Mouse (Mus musculus) megakaryocyte-erythroid progenitor cell, adult 5-6 weeks (primary cell): Measurements from ENCODE around the gene Prkg2. TPM values are rescaled to one million over a fixed set of nuclear protein-coding genes. Genes with fewer than 3 reads are reported as not detected.

Experiments
- ATAC-seq: replicated peaks from 2 replicates; pipeline ENCODE4 v1.8.0; 2016; ENCODE audit warnings: mild to moderate bottlenecking, inconsistent platforms; ENCODE audit not compliant: severe bottlenecking, poor library complexity, low FRiP score, low TSS enrichment
- total RNA-seq, 2 experiments: library from RNA; stranded (forward) in 1 of 2; stranded (reverse) in 1 of 2; fragments of 200-1000, 215-1000 nt in 1 of 2; fragments of >200 nt in 1 of 2; fragmentation: Nextera tagmentation in 1 of 2; gene quantifications; 2 replicates each; pipeline ENCODE4 v1.2.3; 2014 to 2017

Prkg2 gene
- total RNA-seq, 2 experiments from 2014 or later, result not detected

DNA sequence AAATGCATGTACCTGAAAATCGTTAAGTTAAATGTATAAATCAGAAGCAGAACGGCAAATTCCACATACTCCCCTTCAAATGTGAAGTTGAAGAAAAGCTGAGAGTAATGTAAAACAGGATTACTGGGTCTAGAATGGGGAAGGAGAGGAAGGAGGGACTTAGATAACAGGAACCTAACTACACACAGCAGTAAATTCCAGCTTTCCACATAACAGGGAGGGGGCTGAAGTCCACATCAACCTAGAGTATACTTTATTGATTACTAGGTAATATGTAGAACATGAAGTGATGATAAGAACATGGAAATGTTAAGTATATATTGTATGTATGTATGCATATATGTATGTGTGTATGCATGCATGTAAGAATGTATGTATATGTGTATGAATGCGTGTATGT lies 114.2 kb downstream of the Prkg2 start:
- ATAC-seq, result no peak

GRCm38 (mm10) chr5:98921608-98922007 lies 115.5 kb downstream of the Prkg2 start:
- no peak for ATAC-seq

DNA sequence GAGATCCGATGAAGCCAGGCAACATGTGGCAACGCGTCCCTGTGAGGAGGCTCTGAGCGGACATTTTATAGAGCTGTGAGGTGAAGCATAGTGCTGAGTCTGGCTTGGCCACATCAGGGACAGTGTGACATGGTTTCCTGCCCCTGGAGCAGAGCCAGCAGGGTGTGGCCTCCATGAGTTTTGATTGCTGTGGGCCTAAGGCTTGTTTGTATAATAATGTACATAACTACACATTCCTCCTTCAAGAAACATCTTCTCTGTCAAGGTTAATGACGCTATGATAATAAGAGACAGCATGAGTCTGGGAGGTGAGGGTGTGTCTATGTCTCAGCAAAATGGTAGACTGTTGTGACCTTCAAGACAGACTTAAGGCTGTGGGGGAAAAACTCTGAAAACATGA lies 118.4 kb downstream of the Prkg2 start:
- no peak for ATAC-seq

- ATAC-seq, result no peak
These were observed 134.8 kb downstream of the Prkg2 start for GRCm38 (mm10) chr5:98902339-98902738.

- ATAC-seq, result no peak
These were observed 136.2 kb downstream of the Prkg2 start for GRCm38 (mm10) chr5:98900926-98901325.

DNA sequence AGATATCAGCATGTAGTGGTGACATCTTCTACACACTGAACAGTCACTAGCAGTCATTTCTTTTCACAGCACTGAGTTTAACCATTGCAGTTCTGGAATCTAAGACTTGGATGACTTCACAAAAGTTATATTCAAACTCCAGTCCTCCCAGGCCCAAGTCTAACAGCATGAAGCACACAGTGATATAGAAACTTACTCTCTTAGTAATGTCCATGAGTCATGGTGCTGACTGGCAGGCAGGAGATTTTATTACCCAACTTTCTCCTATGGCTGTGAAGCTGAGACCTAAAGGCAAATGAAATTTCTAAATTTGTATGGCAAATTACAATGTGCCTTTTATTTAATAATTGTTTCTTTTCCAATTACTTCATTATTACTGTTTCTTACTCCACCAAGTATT lies 139.2 kb downstream of the Prkg2 start:
- no peak for ATAC-seq

GRCm38 (mm10) chr5:98894281-98894680 lies 142.9 kb downstream of the Prkg2 start:
- ATAC-seq, result no peak

- ATAC-seq, result no peak
These were observed 146.6 kb downstream of the Prkg2 start for GRCm38 (mm10) chr5:98890544-98891050.

- no peak for ATAC-seq
These were observed 155.1 kb downstream of the Prkg2 start for GRCm38 (mm10) chr5:98882096-98882495.

Other genes with a start within 250 kb of the Prkg2 start
- gene Bmp3, start 182.9 kb downstream of the Prkg2 start, total RNA-seq (2014; fragmentation: Nextera tagmentation), result not detected in 2 replicates
- gene Bmp3, start 182.9 kb downstream of the Prkg2 start, total RNA-seq (2017), result not detected in 2 replicates